Mouse (Mus musculus): ENCODE results near the gene Pced1b. TPM values are rescaled to one million over a fixed set of nuclear protein-coding genes. Genes with fewer than 3 reads are reported as not detected.

Pced1b gene
- total and polyA plus RNA-seq, 2 experiments: 0.92 to 5.6 TPM

GRCm38 (mm10) chr15:97372611-97373131, 125.8 kb downstream of the Pced1b start:
- Histone ChIP-seq H3K27me3 (ENCODE audit: control insufficient read depth, insufficient read depth, low read length) (no peaks in the 10 kb centered on the region), H3K9ac (ENCODE audit: low read depth, low read length) (no peak overlapping the region), H3K36me3 (ENCODE audit: control insufficient read depth, insufficient read depth, low read length) (no peaks in the 10 kb centered on the region), H3K79me2 (ENCODE audit: control insufficient read depth, insufficient read depth, low read length) (no peaks in the 10 kb centered on the region), H3K4me3 (ENCODE audit: insufficient read depth, low read depth, low read length) (no peak overlapping the region), H3K4me1 (ENCODE audit: control insufficient read depth, insufficient read depth, low read length) (peaks cover 6% of the 10 kb centered on the region; the same call in 1 of the 2 replicates), H3K27ac (replicated peaks; ENCODE audit: insufficient read depth, low read depth, low read length) (no peak overlapping the region)
- TF ChIP-seq POLR2A (IDR thresholded peaks at IDR 0.05; ENCODE audit: extremely low read depth, insufficient read depth, low read length) (no peak), CTCF (IDR thresholded peaks at IDR 0.05; ENCODE audit: low read depth, low read length) (no peak)
- 90% methylated on average over 6 of the region's 6 CpGs for WGBS
- no peak for DNase-seq (ENCODE audit: extremely low read depth, low read depth, low spot score)

GRCm38 (mm10) chr15:97373203-97374084, 126.5 kb downstream of the Pced1b start:
- peak overlapping the region; percentile 28 for H3K4me3 ChIP-seq (ENCODE audit: insufficient read depth, low read depth, low read length)
- no peaks in the 10 kb centered on the region for H3K79me2 ChIP-seq (ENCODE audit: control insufficient read depth, insufficient read depth, low read length)
- H3K4me1 ChIP-seq (ENCODE audit: control insufficient read depth, insufficient read depth, low read length): peaks cover 6% of the 10 kb centered on the region; the same call in 1 of the 2 replicates
- H3K27me3 ChIP-seq (ENCODE audit: control insufficient read depth, insufficient read depth, low read length): no peaks in the 10 kb centered on the region
- no peaks in the 10 kb centered on the region for H3K36me3 ChIP-seq (ENCODE audit: control insufficient read depth, insufficient read depth, low read length)
- H3K27ac ChIP-seq (replicated peaks; ENCODE audit: insufficient read depth, low read depth, low read length): no peak overlapping the region; the same call in 1 of the 2 replicates
- H3K9ac ChIP-seq (ENCODE audit: low read depth, low read length): peak overlapping the region; percentile 23
- TF ChIP-seq POLR2A (IDR thresholded peaks at IDR 0.05; ENCODE audit: extremely low read depth, insufficient read depth, low read length) (no peak), CTCF (IDR thresholded peaks at IDR 0.05; ENCODE audit: low read depth, low read length) (no peak)
- peak; percentile 63 for DNase-seq (ENCODE audit: extremely low read depth, low read depth, low spot score)
- WGBS: 17% methylated on average over 25 of the region's 25 CpGs

- no peaks in the 10 kb centered on the region for H3K27me3 ChIP-seq (ENCODE audit: control insufficient read depth, insufficient read depth, low read length)
- H3K36me3 ChIP-seq (ENCODE audit: control insufficient read depth, insufficient read depth, low read length): no peaks in the 10 kb centered on the region
- no peak for DNase-seq (ENCODE audit: extremely low read depth, low read depth, low spot score)
- no peak overlapping the region for H3K27ac ChIP-seq (replicated peaks; ENCODE audit: insufficient read depth, low read depth, low read length)
- TF ChIP-seq CTCF (IDR thresholded peaks at IDR 0.05; ENCODE audit: low read depth, low read length): no peak
- no peak for TF ChIP-seq POLR2A (IDR thresholded peaks at IDR 0.05; ENCODE audit: extremely low read depth, insufficient read depth, low read length)
- no peaks in the 10 kb centered on the region for H3K79me2 ChIP-seq (ENCODE audit: control insufficient read depth, insufficient read depth, low read length)
- no peak overlapping the region for H3K4me3 ChIP-seq (ENCODE audit: insufficient read depth, low read depth, low read length)
- peaks cover 6% of the 10 kb centered on the region; the same call in 1 of the 2 replicates for H3K4me1 ChIP-seq (ENCODE audit: control insufficient read depth, insufficient read depth, low read length)
- 82% methylated on average over 8 of the region's 8 CpGs for WGBS
- H3K9ac ChIP-seq (ENCODE audit: low read depth, low read length): no peak overlapping the region
These were observed 127.4 kb downstream of the Pced1b start for GRCm38 (mm10) chr15:97374085-97374844.

GRCm38 (mm10) chr15:97374845-97375720, 128.2 kb downstream of the Pced1b start:
- Histone ChIP-seq H3K27ac (replicated peaks; ENCODE audit: insufficient read depth, low read depth, low read length) (no peak overlapping the region), H3K36me3 (ENCODE audit: control insufficient read depth, insufficient read depth, low read length) (no peaks in the 10 kb centered on the region), H3K79me2 (ENCODE audit: control insufficient read depth, insufficient read depth, low read length) (no peaks in the 10 kb centered on the region), H3K4me3 (ENCODE audit: insufficient read depth, low read depth, low read length) (no peak overlapping the region), H3K4me1 (ENCODE audit: control insufficient read depth, insufficient read depth, low read length) (peaks cover 6% of the 10 kb centered on the region; the same call in 1 of the 2 replicates), H3K9ac (ENCODE audit: low read depth, low read length) (no peak overlapping the region), H3K27me3 (ENCODE audit: control insufficient read depth, insufficient read depth, low read length) (no peaks in the 10 kb centered on the region)
- TF ChIP-seq POLR2A (IDR thresholded peaks at IDR 0.05; ENCODE audit: extremely low read depth, insufficient read depth, low read length): no peak
- no peak for TF ChIP-seq CTCF (IDR thresholded peaks at IDR 0.05; ENCODE audit: low read depth, low read length)
- DNase-seq (ENCODE audit: extremely low read depth, low read depth, low spot score): no peak
- WGBS: 94% methylated on average over 15 of the region's 15 CpGs

- H3K4me1 ChIP-seq (ENCODE audit: control insufficient read depth, insufficient read depth, low read length): peaks cover 6% of the 10 kb centered on the region; the same call in 1 of the 2 replicates
These were observed 129.3 kb downstream of the Pced1b start for GRCm38 (mm10) chr15:97376081-97376742.

More at GRCm38 (mm10) chr15:97376081-97376742, 129.3 kb downstream of the Pced1b start:
- DNase-seq (ENCODE audit: extremely low read depth, low read depth, low spot score): peak; percentile 66
- no peaks in the 10 kb centered on the region for H3K27me3 ChIP-seq (ENCODE audit: control insufficient read depth, insufficient read depth, low read length)
- no peak overlapping the region for H3K4me3 ChIP-seq (ENCODE audit: insufficient read depth, low read depth, low read length)
- H3K79me2 ChIP-seq (ENCODE audit: control insufficient read depth, insufficient read depth, low read length): no peaks in the 10 kb centered on the region
- TF ChIP-seq POLR2A (IDR thresholded peaks at IDR 0.05; ENCODE audit: extremely low read depth, insufficient read depth, low read length) (no peak), CTCF (IDR thresholded peaks at IDR 0.05; ENCODE audit: low read depth, low read length) (no peak)
- H3K9ac ChIP-seq (ENCODE audit: low read depth, low read length): no peak overlapping the region
- 32% methylated on average over 7 of the region's 7 CpGs for WGBS
- H3K36me3 ChIP-seq (ENCODE audit: control insufficient read depth, insufficient read depth, low read length): no peaks in the 10 kb centered on the region
- H3K27ac ChIP-seq (replicated peaks; ENCODE audit: insufficient read depth, low read depth, low read length): no peak overlapping the region
